Mouse (Mus musculus) kidney, adult 2 months (tissue): ENCODE measurements around the gene Samd4b.

Source experiments
- CTCF ChIP-seq: fragments of 200-500 bp; conservative IDR thresholded peaks from 2 replicates; pipeline ENCODE4 v1.5.1; 2011; ENCODE audit warnings: low read depth, mild to moderate bottlenecking, control low read depth, low read length, moderate library complexity, mixed read lengths; ENCODE audit not compliant: insufficient read depth, insufficient read length
- POLR2A ChIP-seq: fragments of 200-500 bp; IDR thresholded peaks from one replicate; pipeline ENCODE4 v1.6.1; 2011; ENCODE audit warnings: low read depth, low read length, control low read depth

DNA sequence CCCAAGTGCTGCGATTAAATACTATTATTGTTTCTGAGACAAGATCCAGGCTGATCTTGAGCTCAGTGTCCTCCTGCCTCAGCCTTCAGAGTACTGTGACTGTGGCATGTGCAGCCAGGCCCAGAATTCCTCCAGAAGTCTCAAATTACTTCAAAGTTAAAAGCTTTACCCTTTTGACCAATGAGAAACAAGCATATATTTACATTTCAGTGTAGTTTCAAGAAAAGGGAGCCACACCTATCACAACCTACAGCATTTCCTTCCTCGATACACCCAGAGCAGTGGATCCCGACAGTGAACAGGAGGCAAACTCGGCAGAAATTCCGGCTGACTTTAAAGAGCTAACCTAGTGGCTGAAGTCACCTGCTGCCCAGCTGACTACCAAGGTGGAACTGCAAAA lies 26.8 kb upstream of the Samd4b start:
- TF ChIP-seq CTCF (no peak), POLR2A (no peak)
